Comparison of ENCODE assay signal across 11 mouse cellular contexts in genomic region chr8:127855653-127856300, GRCm38 (mm10).
DNase-seq lines count a peak whose midpoint lies in the region; ATAC-seq lines count a peak whose summit lies in the region.
"Had no signal": no experiment of that assay in that cellular context is flagged by ENCODE, and none has a peak within 500 bp of the region (broad histone marks: within the 10 kb centered on the region; RNA-seq: fewer than 3 reads in every experiment).

No protein-coding gene starts in this region.

- peaks cover 16% of the 10 kb centered on the region for H3K4me1 ChIP-seq in kidney, embryonic 15.5 days
- H3K4me1 ChIP-seq in midbrain, embryonic 11.5 days (ENCODE audit: control insufficient read depth, insufficient read depth, low read length): 0 out of 2 replicates have a peak, but pooled peaks cover 3% of the 10 kb centered on the region
- H3K4me1 ChIP-seq: midbrain, embryonic 12.5 days had no signal

- WGBS in kidney, embryonic 15.5 days: 29% methylated on average over 4 of the region's 4 CpGs
- WGBS in midbrain, embryonic 11.5 days: 54% methylated on average over 4 of the region's 4 CpGs

- no peak for DNase-seq in kidney, adult 9 months
- peak; percentile 58 to 59 for DNase-seq in heart, adult 18-20 months
- peak; percentile 29 to 42 for DNase-seq in heart, postnatal 10 days
- peak; percentile 12 for DNase-seq in mesoderm, embryonic 11.5 days (ENCODE audit: low read depth, low spot score)
- no peak for DNase-seq in midbrain, embryonic 11.5 days (ENCODE audit: low spot score, missing footprints)
- no peak for DNase-seq in neural tube, embryonic 10.5 days (ENCODE audit: extremely low spot score, low spot score)
- DNase-seq: kidney, adult 18-20 months had no signal

- peak overlapping the region; percentile 11; the same call in 1 of the 2 replicates for H3K27ac ChIP-seq in kidney, embryonic 15.5 days
- H3K27ac ChIP-seq in midbrain, embryonic 11.5 days (ENCODE audit: low read depth, low read length): no peak overlapping the region
- H3K27ac ChIP-seq: embryonic facial prominence, embryonic 15.5 days; midbrain, embryonic 12.5 days had no signal

- ATAC-seq in kidney, embryonic 15.5 days (replicated peaks; ENCODE audit: low FRiP score): peak; percentile 60
- ATAC-seq in midbrain, embryonic 11.5 days (ENCODE audit: low FRiP score): no peak
- ATAC-seq in megakaryocyte progenitor cell, adult 5-6 weeks (replicated peaks; ENCODE audit: poor library complexity): no peak

- H3K4me2 ChIP-seq in kidney, embryonic 15.5 days: no peak overlapping the region
- H3K4me2 ChIP-seq in midbrain, embryonic 11.5 days: no peak overlapping the region
- H3K4me2 ChIP-seq: embryonic facial prominence, embryonic 15.5 days; midbrain, embryonic 12.5 days had no signal

- H3K9me3 ChIP-seq in kidney, embryonic 15.5 days (replicated peaks): no peaks in the 10 kb centered on the region
- no peaks in the 10 kb centered on the region for H3K9me3 ChIP-seq in midbrain, embryonic 11.5 days (ENCODE audit: control insufficient read depth, low read length)
- H3K9me3 ChIP-seq: embryonic facial prominence, embryonic 15.5 days; midbrain, embryonic 12.5 days had no signal

- intact Hi-C loops in heart, postnatal 10 days (cut with DNase I): no loop called here

- no peak overlapping the region for H3K4me3 ChIP-seq in kidney, embryonic 15.5 days (replicated peaks)
- no peak overlapping the region for H3K4me3 ChIP-seq in midbrain, embryonic 11.5 days (ENCODE audit: low read depth, low read length)
- H3K4me3 ChIP-seq: embryonic facial prominence, embryonic 15.5 days; midbrain, embryonic 12.5 days had no signal

- H3K27me3 ChIP-seq in kidney, embryonic 15.5 days: no peaks in the 10 kb centered on the region
- H3K27me3 ChIP-seq in midbrain, embryonic 11.5 days (ENCODE audit: control insufficient read depth, insufficient read depth, low read length): no peaks in the 10 kb centered on the region
- H3K27me3 ChIP-seq: embryonic facial prominence, embryonic 15.5 days; midbrain, embryonic 12.5 days had no signal

- H3K36me3 ChIP-seq in kidney, embryonic 15.5 days: no peaks in the 10 kb centered on the region
- H3K36me3 ChIP-seq in midbrain, embryonic 11.5 days (ENCODE audit: control insufficient read depth, insufficient read depth, low read length): no peaks in the 10 kb centered on the region
- H3K36me3 ChIP-seq: embryonic facial prominence, embryonic 15.5 days; midbrain, embryonic 12.5 days had no signal

- no peak overlapping the region for H3K9ac ChIP-seq in kidney, embryonic 15.5 days
- H3K9ac ChIP-seq in midbrain, embryonic 11.5 days (ENCODE audit: low read length): no peak overlapping the region
- H3K9ac ChIP-seq: embryonic facial prominence, embryonic 15.5 days; midbrain, embryonic 12.5 days had no signal

Comparison
In these comparisons a context has a peak if more than half of its experiments do, and no peak if none do; other contexts are left out.
1. DNase-seq: peak in heart, adult 18-20 months (2 of 2), heart, postnatal 10 days (2 of 2) and mesoderm, embryonic 11.5 days (single experiment); none in kidney, adult 9 months (single experiment), midbrain, embryonic 11.5 days (single experiment) and neural tube, embryonic 10.5 days (single experiment).